Mouse (Mus musculus): ENCODE results near the gene Gm17482. TPM values are rescaled to one million over a fixed set of nuclear protein-coding genes. Genes with fewer than 3 reads are reported as not detected.

The Gm17482 gene
- not detected in 2 replicates for polyA plus RNA-seq (2015; fragmentation: Nextera tagmentation; extraction: Ambion mirVana)

- Histone ChIP-seq H3K9ac (ENCODE audit: low read depth, low read length) (no peak within 1 kb of the TSS), H3K4me1 (replicated peaks; ENCODE audit: insufficient read depth, low read length) (no peaks in the 10 kb centered on the region), H3K9me3 (replicated peaks; ENCODE audit: low read length) (no peaks in the 10 kb centered on the region), H3K27ac (no peak within 1 kb of the TSS), H3K36me3 (ENCODE audit: insufficient read depth, low read length) (no peaks in the 10 kb centered on the region), H3K4me3 (replicated peaks; ENCODE audit: low read depth, low read length) (no peak within 1 kb of the TSS), H3K27me3 (ENCODE audit: insufficient read depth, low read length) (no peaks in the 10 kb centered on the region), H3K4me2 (ENCODE audit: low read length) (no peak within 1 kb of the TSS)
- 81% methylated on average over 4 of the region's 4 CpGs for WGBS
- DNase-seq (ENCODE audit: low spot score) (no peak), ATAC-seq (replicated peaks; ENCODE audit: low FRiP score, low read depth) (no peak)
- no peak for TF ChIP-seq CTCF (IDR thresholded peaks at IDR 0.05; ENCODE audit: low read depth)
Measured at GRCm38 (mm10) chr6:115227043-115227442, at the start of gene Gm17482. Gm17482 (plus strand) TSS chr6:115227343.

GRCm38 (mm10) chr6:115178826-115179225, 48.3 kb upstream of the Gm17482 start:
- Histone ChIP-seq H3K4me3 (replicated peaks; ENCODE audit: low read depth, low read length) (no peak overlapping the region), H3K9me3 (replicated peaks; ENCODE audit: low read length) (no peaks in the 10 kb centered on the region), H3K9ac (ENCODE audit: low read depth, low read length) (no peak overlapping the region), H3K4me1 (replicated peaks; ENCODE audit: insufficient read depth, low read length) (no peaks in the 10 kb centered on the region), H3K27me3 (ENCODE audit: insufficient read depth, low read length) (no peaks in the 10 kb centered on the region), H3K4me2 (ENCODE audit: low read length) (no peak overlapping the region), H3K36me3 (ENCODE audit: insufficient read depth, low read length) (no peaks in the 10 kb centered on the region), H3K27ac (no peak overlapping the region)
- peak; percentile 78 for DNase-seq (ENCODE audit: low spot score)
- WGBS: 25% methylated on average over 3 of the region's 3 CpGs
- no peak for ATAC-seq (replicated peaks; ENCODE audit: low FRiP score, low read depth)
- TF ChIP-seq CTCF (IDR thresholded peaks at IDR 0.05; ENCODE audit: low read depth): no peak

- DNase-seq (ENCODE audit: low spot score) (no peak), ATAC-seq (replicated peaks; ENCODE audit: low FRiP score, low read depth) (no peak)
- TF ChIP-seq CTCF (IDR thresholded peaks at IDR 0.05; ENCODE audit: low read depth): no peak
- Histone ChIP-seq H3K27ac (no peak overlapping the region), H3K4me2 (ENCODE audit: low read length) (no peak overlapping the region), H3K9me3 (replicated peaks; ENCODE audit: low read length) (no peaks in the 10 kb centered on the region), H3K36me3 (ENCODE audit: insufficient read depth, low read length) (no peaks in the 10 kb centered on the region), H3K9ac (ENCODE audit: low read depth, low read length) (no peak overlapping the region), H3K4me3 (replicated peaks; ENCODE audit: low read depth, low read length) (no peak overlapping the region), H3K27me3 (ENCODE audit: insufficient read depth, low read length) (no peaks in the 10 kb centered on the region), H3K4me1 (replicated peaks; ENCODE audit: insufficient read depth, low read length) (no peaks in the 10 kb centered on the region)
- 66% methylated on average over 2 of the region's 2 CpGs for WGBS
Measured at GRCm38 (mm10) chr6:115181094-115181493, 46.0 kb upstream of the Gm17482 start.

GRCm38 (mm10) chr6:115191111-115191510, 36.0 kb upstream of the Gm17482 start:
- no peak overlapping the region for H3K4me2 ChIP-seq (ENCODE audit: low read length)
- no peaks in the 10 kb centered on the region for H3K9me3 ChIP-seq (replicated peaks; ENCODE audit: low read length)
- no peak overlapping the region for H3K27ac ChIP-seq
- no peak for DNase-seq (ENCODE audit: low spot score)
- H3K36me3 ChIP-seq (ENCODE audit: insufficient read depth, low read length): no peaks in the 10 kb centered on the region
- H3K9ac ChIP-seq (ENCODE audit: low read depth, low read length): no peak overlapping the region
- H3K4me3 ChIP-seq (replicated peaks; ENCODE audit: low read depth, low read length): no peak overlapping the region
- TF ChIP-seq CTCF (IDR thresholded peaks at IDR 0.05; ENCODE audit: low read depth): no peak
- WGBS: 36% methylated on average over 7 of the region's 7 CpGs
- H3K4me1 ChIP-seq (replicated peaks; ENCODE audit: insufficient read depth, low read length): no peaks in the 10 kb centered on the region
- no peaks in the 10 kb centered on the region for H3K27me3 ChIP-seq (ENCODE audit: insufficient read depth, low read length)
- ATAC-seq (replicated peaks; ENCODE audit: low FRiP score, low read depth): no peak

GRCm38 (mm10) chr6:115200753-115201152, 26.4 kb upstream of the Gm17482 start:
- no peak overlapping the region for H3K4me3 ChIP-seq (replicated peaks; ENCODE audit: low read depth, low read length)
- TF ChIP-seq CTCF (IDR thresholded peaks at IDR 0.05; ENCODE audit: low read depth): no peak
- no peaks in the 10 kb centered on the region for H3K9me3 ChIP-seq (replicated peaks; ENCODE audit: low read length)
- H3K4me1 ChIP-seq (replicated peaks; ENCODE audit: insufficient read depth, low read length): no peaks in the 10 kb centered on the region
- WGBS: 65% methylated on average over 3 of the region's 3 CpGs
- H3K27ac ChIP-seq: no peak overlapping the region
- no peak overlapping the region for H3K9ac ChIP-seq (ENCODE audit: low read depth, low read length)
- H3K4me2 ChIP-seq (ENCODE audit: low read length): no peak overlapping the region
- no peak for ATAC-seq (replicated peaks; ENCODE audit: low FRiP score, low read depth)
- no peaks in the 10 kb centered on the region for H3K36me3 ChIP-seq (ENCODE audit: insufficient read depth, low read length)
- DNase-seq (ENCODE audit: low spot score): no peak
- no peaks in the 10 kb centered on the region for H3K27me3 ChIP-seq (ENCODE audit: insufficient read depth, low read length)

- no peak overlapping the region for H3K27ac ChIP-seq
- TF ChIP-seq CTCF (IDR thresholded peaks at IDR 0.05; ENCODE audit: low read depth): peak; percentile 22; the same call in 1 of the 2 replicates
- H3K4me2 ChIP-seq (ENCODE audit: low read length): no peak overlapping the region
- no peak overlapping the region for H3K4me3 ChIP-seq (replicated peaks; ENCODE audit: low read depth, low read length)
- ATAC-seq (replicated peaks; ENCODE audit: low FRiP score, low read depth): no peak
- no peak for DNase-seq (ENCODE audit: low spot score)
- H3K9ac ChIP-seq (ENCODE audit: low read depth, low read length): no peak overlapping the region
- WGBS: 69% methylated on average over 3 of the region's 3 CpGs
- H3K4me1 ChIP-seq (replicated peaks; ENCODE audit: insufficient read depth, low read length): no peaks in the 10 kb centered on the region
- no peaks in the 10 kb centered on the region for H3K27me3 ChIP-seq (ENCODE audit: insufficient read depth, low read length)
- no peaks in the 10 kb centered on the region for H3K9me3 ChIP-seq (replicated peaks; ENCODE audit: low read length)
- no peaks in the 10 kb centered on the region for H3K36me3 ChIP-seq (ENCODE audit: insufficient read depth, low read length)
Measured at GRCm38 (mm10) chr6:115203029-115203428, 24.1 kb upstream of the Gm17482 start.

DNA sequence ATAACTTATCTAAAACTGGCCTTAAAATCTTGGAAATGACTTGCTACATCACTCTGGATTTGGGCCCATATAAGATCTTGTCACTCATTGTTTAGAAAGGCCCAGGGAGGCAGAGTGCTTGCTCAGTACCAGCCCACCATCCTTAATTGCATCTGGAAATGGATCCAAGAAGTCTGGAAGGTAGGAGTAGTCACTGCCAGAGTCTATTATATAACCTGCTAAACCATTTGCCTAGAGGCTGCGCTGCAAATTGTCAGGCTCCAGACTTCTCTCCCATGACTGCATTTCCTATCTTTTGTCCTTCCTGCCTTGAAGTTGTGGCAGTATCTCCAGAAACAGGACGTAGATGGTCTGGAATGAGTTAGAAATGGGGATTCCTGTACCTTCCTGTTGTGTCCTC, 17.0 kb upstream of the Gm17482 start:
- no peak overlapping the region for H3K9ac ChIP-seq (ENCODE audit: low read depth, low read length)
- DNase-seq (ENCODE audit: low spot score) (no peak), ATAC-seq (replicated peaks; ENCODE audit: low FRiP score, low read depth) (no peak)
- TF ChIP-seq CTCF (IDR thresholded peaks at IDR 0.05; ENCODE audit: low read depth): no peak
- no peak overlapping the region for H3K4me2 ChIP-seq (ENCODE audit: low read length)
- no peaks in the 10 kb centered on the region for H3K9me3 ChIP-seq (replicated peaks; ENCODE audit: low read length)
- no peaks in the 10 kb centered on the region for H3K27me3 ChIP-seq (ENCODE audit: insufficient read depth, low read length)
- no peak overlapping the region for H3K4me3 ChIP-seq (replicated peaks; ENCODE audit: low read depth, low read length)
- H3K27ac ChIP-seq: no peak overlapping the region
- WGBS: 47% methylated on average over 2 of the region's 2 CpGs
- H3K36me3 ChIP-seq (ENCODE audit: insufficient read depth, low read length): no peaks in the 10 kb centered on the region
- no peaks in the 10 kb centered on the region for H3K4me1 ChIP-seq (replicated peaks; ENCODE audit: insufficient read depth, low read length)
